Comparison of ENCODE assay signal across 8 mouse cellular contexts in the genomic region with DNA sequence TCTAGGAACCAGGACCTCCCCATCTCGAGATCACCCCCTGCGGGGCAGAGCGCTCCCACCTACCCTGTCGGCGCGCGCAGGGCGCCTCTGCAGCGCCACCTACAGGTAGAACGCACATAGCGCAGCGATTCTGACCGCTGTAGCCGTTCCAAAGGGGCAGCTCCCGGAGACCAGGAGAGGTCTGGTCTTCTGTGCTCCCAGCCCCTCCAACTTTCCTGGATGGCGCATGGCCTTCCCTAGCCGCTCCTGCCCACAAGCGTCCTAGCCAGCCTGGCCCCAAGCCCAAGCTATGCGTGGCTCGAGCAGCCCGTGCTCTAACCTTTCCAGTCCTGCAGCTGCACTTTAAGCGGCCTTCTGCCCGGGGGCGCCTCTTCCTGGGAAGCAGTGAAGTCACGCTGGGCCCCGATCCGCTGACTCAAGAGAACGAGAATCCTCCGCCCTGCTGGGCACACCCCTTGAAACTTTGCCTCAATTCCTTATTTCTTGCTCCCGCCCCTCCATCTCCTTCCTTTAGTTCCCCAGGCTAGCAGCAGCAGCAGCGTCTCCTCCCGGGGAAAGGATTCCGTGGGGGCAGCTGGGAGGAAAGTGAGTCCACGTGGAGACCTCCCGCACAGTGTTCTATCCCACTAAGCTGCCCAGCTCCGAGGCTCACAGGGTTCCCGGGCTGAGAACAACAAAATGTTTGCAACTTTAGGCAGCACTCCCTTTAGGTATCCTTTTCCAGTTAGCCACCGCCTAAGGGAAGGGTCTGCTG. TPM values are rescaled to one million over a fixed set of nuclear protein-coding genes. Genes with fewer than 3 reads are reported as not detected.
A peak's percentile ranks its signal among the peaks of the same experiment; 100 is the strongest.
DNase-seq lines count a peak whose midpoint lies in the region.

Elf4 (minus strand) TSS at position 379 of the 754 bp plus-strand sequence.

- intact Hi-C loops in left cerebral cortex, postnatal 14 days (cut with DNase I), result loop anchor here (5.0 to 10.0 kb wide), 2 partner anchors 41 to 468 kb away; no protein-coding TSS in a partner anchor

- DNase-seq in T-cell, adult 2 months (ENCODE audit: low spot score), result peak; percentile 59
- DNase-seq in cerebellum, postnatal 14 days, result peak; percentile 71 to 79
- DNase-seq in gastrocnemius, postnatal 10 days, result peak; percentile 74
- DNase-seq in hindlimb bud, embryonic 11.5 days (ENCODE audit: extremely low spot score, low read depth, low spot score), result peak; percentile 41
- DNase-seq in left cerebral cortex, postnatal 14 days (ENCODE audit: low spot score in 2 of 2), result peak; percentile 14 to 26
- DNase-seq in mesoderm, embryonic 11.5 days (ENCODE audit: low read depth, low spot score), result peak; percentile 82
- peak; percentile 43 for DNase-seq in right cerebral cortex, postnatal 25 days
- DNase-seq in c-Kit-positive CD71-positive TER-119-positive erythroid progenitor cells, embryonic 14.5 days (ENCODE audit: low spot score), result no peak

RNA-seq across cellular contexts. Expression of gene Elf4, which starts in this region (rescaled TPM):
- 10 to 100 TPM in 1 of 2 experiments, 1 to 10 TPM in 1; 6.1 to 11.3 TPM for total RNA-seq in gastrocnemius, postnatal 10 days (2021)
- total RNA-seq in left cerebral cortex, postnatal 14 days (2021), result 1 to 10 TPM in 1 of 2 experiments, under 1 TPM in 1; 0.87 to 1.2 TPM
